Mouse (Mus musculus) yolk sac, embryonic 10.5 days (tissue): ENCODE measurements around the gene Kif16b.

Experiments used
- DNase-seq: peaks from one replicate; pipeline ENCODE4 v3.0.0-alpha.2; 2017; ENCODE audit warnings: low spot score

Gene Kif16b

DNA sequence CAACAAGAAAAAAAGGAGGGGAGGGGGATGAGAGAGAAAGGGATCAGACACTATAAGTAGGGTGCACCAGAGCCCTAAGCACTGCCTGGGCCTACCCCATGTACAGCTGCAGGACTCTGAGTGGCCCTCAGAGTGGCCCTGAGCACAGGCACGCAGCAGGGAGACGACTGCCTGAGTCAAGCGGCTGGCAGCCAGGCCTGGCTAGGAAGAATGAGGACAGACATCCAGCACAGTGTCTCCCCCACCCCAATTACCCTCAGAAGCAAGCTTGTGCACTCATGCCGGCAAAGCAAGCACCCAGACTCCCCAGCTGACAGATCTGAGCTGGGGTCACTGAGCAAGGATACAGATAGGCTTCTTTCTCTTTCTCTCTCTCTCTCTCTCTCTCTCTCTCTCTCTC is 25.4 kb downstream of the Kif16b start:
- no peak for DNase-seq

DNA sequence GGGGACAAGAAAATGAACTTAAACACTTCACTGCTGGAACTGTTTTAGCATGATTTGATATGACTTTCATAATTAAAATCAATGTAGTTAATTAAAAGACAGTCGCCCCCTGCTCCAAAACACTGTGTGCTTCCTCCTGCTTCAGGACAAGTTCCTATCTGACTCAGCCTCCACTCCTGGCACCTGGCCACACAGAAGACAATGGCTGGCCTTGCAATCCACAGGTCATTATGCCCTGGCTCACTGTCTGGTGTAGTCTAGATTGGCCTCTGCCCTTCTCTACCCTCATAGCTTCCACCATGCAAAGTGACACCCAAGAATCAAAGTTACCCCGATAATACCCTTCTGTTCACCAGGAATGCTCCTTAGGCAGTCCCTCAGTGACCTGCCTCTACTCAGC is 26.8 kb downstream of the Kif16b start:
- DNase-seq = no peak

DNA sequence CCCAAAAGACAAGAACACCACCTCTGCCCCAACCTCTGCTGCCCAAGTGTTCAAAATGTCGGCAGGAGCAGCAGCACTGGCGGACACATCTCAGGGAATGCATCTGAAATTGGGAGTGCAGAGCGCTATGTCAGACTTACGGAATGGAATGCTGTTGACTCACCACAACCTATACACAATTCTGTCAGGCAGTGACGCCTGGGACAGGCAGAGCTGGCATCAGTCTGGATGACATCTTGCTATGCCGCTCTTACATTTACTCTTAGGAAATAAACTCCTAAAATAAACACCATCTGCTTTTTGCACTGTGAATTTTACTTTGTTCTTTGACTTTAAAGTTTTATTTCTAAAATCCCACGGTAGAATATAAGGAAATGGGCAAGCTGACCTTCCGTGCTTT is 31.3 kb downstream of the Kif16b start:
- no peak for DNase-seq

DNA sequence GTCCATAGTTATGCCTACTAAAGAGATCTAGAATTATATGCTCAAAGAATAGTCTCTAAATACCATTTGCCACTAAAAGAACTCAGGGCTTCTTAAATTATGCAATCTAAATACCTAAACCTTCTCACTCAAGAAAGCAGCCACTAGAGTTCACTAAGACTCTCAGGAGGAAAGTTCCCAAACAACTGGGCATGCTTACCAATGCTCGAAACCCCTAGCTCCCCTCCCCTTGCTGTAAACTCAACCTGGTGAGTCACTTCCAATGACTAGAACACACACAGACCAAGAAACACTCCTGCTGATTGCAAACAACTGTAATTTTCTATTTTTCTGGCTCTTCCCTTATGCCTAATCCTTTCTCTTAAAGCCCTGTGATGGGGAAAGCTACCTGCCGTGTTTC is 33.9 kb downstream of the Kif16b start:
- no peak for DNase-seq

DNA sequence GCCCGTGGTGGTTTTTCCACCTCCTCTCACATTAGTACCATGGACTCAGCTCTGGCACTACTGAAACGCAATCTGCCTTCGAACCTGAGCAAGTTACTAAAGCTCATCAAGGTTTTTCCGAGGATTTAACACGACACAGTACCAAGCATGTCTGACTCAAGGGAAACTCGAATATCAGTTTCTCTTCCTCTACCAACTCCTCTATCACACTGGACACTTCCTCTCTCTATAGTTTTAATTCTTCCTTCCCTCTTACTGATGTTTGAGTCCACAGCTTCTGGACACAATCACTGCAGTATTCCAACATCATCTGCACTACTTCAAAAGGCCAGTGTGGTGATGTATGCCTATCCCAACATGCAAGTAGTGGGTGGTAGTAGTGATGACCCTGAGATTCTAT is 40.3 kb downstream of the Kif16b start:
- DNase-seq = no peak

DNA sequence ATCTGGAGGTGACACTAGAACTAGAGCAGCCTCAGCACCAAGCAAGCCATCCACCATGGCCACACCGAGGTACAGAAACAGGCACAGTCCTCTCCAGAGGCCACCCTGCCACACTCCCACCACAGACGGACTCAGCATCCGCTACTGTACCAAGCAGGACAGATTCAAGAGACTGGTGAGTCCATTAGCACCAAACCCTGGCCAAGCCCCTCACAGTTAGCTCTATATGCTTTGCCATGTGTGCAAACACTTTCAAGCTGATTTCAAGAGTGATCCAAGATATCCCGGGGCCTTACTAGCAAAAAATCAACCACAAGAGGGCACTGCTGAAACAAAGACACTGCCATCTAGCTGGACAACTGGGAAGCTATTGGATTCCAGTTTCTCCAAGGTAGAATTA is 41.9 kb downstream of the Kif16b start:
- no peak for DNase-seq

DNA sequence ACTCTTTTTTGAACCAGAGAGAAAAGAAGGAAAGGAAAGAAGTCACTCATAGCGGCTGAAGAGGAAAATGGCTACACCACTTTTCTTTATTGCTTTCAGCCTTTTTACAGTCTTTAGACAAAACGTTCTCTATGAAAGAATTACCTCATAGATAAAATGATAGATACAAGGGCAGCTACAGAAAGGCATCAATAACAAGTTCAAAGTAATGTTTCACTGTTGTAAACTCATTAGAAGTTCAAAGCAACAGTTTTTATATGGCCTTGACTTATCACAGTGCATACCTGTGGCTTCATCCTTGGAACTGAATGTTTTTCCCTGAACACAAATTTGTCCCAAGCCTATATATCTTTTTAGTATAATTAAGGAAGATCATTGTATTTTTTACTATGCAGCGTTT is 62.6 kb downstream of the Kif16b start:
- DNase-seq = no peak

DNA sequence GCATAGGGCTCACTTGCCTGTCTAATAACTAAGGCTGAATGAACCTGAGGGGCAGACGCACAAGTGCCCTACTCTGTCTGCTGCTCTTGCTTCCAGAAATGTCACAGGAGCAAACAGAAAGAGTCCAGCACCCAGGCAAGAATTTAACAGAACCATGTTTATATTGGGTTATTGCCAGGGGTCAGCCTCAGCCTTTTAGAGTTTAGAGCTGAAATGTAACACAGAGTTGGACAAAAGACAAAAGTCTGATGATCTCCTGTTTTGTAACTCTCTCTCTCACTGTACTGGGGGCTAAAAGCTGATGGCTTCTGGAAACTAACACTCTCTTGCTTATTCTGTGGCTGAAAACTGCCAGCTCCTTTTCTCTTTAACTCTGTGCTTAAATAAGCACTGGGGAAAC is 63.2 kb downstream of the Kif16b start:
- no peak for DNase-seq

DNA sequence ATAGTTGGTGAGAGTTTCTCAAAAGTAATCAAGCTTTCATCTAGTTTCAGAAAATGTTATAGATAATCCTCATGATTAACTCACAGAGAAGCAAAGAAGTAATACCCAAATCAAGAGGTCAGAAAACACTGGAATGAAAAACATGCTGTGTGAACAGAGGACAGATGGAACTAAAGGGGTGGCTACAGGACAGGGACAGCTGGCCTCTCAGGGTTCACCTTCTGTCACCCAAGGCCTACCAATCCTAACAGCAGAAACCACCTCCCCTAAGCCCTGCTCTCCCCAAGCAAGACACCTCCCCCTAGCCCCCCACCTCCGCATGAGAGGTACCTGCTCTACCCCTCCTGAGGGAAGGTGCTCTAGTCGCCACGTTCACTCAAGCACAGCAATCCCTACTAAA is 66.6 kb downstream of the Kif16b start:
- no peak for DNase-seq

DNA sequence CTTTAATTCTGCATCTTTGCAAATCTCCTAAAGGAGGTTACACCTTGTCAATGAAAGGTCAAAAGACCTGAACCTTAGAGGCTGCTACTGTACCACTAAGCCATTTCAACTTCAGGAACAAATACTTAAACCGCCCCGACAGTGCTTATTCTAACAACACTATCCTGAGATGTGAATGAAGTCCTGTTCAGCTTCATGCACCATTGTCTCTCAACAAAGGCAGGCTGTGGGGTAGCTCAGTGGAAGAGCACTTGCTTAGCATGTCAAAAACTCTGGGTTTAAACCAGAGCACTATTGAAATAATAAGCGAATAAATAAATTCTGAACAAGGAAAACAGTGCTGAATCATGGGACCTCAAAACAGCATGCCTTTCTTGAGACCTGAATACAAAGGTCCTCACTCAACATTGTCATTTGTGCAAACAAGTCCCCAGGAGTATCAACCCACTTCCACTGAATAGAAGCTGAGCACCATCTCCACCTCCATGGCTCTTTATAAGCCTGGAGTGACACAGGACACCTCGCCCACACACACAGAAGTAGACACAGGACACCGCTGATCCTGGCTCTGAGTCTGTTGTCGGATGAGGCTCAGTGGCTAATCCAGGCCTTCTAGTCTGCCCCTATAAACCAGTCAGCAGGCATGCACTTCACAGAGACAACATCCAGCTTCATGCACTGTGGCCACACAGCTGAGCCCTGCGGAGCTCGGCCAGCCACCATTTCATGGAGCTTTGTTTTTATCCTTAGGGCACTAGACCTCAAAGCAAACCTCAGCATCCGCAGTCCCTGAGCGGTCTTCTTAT is 68.5 kb downstream of the Kif16b start:
- DNase-seq = no peak

DNA sequence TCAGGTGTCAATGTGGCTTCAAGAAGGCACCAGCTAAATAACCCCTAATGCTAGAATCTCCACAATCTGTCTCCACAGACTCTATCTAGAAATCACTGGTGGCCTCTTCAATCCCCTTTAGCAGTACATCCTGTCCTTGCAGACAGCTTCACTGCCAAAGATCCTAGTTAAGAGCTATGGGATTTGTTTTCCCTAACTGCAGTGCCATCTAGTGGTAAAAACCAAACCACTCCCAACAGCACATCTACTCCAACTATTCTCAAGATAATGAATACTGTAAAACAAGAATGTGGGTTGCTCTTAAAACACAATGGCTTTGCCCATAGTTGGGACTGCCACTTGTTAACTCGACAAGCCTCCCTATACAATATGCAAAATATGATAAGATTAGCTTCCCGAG is 88.3 kb downstream of the Kif16b start:
- peak; percentile 37 for DNase-seq

DNA sequence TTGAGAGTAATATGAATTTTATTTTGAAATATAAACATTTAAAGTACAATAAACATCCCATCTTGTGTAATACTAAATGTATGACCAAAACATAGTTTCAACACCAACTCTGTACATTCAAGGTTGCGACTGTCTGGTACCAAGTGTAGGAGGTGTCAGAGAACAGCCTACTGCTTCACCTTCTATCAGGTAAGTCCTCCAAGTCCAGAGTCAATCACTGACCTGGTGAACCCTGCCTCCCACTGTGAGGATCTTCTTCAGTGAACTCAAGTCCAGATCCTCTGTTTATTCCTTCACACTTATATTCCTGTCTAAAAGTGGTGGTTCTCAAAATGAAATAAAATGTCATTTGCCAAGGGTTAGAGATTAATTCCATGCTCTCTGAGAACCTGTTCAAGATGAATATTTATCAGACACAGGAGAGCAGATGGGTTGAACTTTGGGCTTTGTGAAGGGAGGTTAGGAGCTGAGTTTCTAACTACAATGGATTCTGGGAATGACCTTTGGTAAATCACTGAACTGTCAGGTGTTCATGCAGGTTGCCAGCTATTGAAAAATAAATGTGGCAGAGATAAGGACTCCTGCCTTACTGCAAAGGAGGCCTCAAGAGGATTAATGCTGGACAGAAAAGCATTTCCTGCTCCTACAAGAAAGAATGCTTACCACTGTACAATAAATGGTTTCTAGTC is 97.4 kb downstream of the Kif16b start:
- DNase-seq = peak; percentile 42

DNA sequence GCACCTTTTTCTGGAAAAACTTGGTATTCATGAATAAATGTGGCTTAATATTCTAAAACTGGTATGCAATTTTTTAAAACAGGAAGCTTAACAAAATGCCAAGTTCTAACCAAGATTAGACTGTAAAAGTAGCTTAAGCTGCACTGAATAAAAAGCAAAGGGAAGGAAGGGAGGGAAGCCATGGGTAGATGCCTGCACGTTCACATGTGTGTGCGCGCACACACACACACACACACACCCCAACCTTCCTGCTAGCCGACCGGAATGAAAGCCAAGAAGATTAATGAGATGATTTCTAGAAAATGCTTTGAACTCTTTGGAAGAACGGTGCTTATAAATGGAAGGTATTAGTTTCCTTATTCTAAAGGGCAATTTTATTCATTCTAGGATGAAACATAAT is 104.0 kb downstream of the Kif16b start:
- no peak for DNase-seq

DNA sequence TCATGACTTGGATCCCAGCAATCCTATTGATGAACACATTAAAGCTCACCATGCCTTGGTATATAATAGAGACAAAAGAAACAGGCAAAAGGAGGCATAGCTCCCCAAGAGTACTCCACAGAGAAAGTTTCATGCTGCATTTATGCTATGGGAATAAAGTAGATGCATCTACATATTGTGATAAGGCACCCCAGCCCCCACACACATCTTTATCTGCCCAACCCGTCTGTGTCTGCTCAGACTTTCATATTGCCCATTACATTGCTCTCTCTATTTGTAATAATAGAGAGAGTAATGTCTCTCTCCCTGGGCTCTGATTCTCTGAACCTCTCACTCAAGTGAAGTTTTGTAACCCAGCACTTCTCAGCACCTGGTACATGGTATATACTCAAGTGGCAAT is 126.0 kb downstream of the Kif16b start:
- no peak for DNase-seq

DNA sequence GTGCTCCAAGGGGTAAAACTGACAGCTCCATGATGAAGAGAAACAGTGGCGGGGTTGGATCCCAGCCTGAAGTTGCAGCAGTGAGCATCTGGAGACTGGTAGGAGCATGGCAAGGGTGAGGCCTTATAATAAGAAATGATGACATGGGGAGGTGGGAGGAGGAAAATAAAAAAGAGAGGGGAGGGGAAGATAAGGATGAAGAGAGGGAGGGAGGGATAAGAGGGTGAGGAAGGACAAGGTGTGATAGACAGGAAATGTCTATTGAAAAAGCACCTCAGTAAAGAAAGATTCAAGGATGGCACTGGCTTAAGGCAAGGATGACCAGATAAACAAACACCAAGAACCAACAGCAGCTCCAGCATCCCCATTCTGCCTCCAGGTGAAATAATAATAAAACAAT is 126.6 kb downstream of the Kif16b start:
- DNase-seq = no peak

DNA sequence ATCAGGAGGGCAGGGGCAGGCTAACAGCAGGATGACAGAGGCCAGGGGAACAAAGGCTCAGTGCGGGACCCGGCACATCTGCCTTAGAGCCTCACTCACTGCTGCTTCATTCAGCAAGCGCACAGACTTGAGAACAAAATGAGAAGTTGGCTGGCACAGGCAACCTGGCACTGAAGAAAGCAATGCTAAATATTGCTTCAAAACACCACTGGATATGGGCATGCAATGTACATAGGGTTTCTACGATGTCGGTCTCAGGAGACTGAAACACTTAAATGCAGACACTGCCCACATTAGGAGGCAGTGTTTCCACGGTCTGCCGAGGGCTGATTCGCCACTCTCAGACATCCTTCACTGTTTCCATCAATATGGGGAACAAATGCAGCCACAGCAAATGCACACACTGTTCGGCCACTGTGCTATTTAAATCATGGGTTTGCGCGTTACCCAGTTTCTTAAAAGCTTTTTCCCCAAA is 131.6 kb downstream of the Kif16b start:
- no peak for DNase-seq

DNA sequence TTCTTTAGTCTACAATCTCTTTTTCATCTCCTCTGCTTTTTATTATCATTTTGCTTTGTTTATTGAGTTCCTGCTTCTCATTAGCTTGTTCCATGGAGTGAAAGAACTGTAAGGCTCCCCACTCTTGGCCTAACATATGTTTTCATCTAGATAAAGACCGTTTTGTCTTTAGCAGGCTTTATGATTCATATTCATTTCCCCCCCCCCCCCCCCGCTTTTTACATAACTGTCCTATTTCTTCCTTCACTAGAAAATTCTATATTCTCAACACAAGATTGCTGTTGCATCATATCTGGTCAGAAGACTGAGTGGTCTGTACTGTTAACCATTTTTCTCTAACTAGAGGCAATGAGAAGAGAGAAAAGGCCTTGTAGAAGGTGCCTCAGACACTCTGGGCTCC is 137.1 kb downstream of the Kif16b start:
- DNase-seq = no peak

DNA sequence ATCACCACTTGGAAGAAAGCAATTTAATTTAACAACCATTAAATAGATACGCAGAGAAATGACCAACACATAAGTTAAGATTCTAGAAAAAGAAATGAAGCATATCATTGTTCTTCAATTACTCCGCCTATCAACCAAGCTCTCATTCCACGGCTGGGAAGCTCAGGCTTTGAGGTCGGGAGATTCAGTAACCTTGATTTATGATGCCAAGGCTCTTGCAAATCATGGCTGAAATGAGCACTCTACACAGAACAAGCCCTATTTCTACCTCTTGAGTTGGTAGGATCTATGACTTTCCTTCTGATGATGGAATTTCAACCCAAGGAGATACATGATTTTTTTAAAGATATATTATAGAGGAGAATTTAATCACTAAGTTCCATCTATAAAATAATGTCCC is 140.5 kb downstream of the Kif16b start:
- DNase-seq = no peak

DNA sequence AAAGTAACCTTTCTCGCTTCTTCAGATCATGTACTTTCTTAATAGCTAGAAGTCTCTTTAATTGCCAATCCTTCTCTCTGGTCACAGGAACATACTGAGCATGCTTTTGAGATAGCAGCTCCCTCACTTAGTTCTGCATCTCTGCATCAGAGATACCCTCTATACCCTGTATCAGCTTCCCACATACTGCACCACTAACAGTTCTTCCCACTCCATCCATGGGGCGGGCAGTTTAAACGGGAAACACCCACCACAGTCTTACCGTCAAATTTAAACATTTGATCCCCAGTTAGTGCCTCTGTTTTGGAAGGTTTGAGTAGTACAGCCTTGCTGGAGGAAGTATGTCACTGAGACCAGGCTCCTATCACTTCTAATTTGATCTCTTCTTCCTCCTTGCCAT is 142.1 kb downstream of the Kif16b start:
- no peak for DNase-seq

DNA sequence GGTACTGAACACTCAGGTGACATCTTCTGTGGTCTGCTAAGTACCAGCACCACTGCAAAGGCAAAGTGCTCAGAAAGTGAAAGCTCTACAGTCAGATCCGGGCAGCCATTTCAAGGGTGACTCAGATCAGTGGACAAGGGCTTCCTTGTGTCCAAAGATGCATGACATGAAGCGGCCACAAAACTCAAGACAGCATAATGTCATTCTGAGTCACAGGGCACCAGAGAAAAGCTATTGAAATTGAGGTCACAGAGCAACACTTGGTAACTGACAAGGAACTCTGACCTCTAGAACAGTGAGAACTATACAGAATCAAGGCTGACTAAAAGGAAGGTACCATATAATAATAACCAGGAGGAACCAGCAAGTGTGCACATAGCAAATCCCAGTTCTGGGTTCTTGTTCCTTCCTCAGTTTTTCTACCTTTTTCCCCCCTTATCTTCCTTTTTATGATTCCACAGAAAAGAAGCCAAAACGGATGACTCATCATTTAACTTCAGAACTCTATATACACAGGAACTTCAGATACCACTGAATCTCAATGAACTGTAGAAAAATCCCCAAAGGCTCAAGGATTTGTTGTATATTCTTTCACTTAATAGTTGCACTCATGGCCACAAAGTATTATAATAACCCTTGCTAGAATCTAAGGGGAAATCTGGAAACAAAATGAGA is 143.1 kb downstream of the Kif16b start:
- no peak for DNase-seq

DNA sequence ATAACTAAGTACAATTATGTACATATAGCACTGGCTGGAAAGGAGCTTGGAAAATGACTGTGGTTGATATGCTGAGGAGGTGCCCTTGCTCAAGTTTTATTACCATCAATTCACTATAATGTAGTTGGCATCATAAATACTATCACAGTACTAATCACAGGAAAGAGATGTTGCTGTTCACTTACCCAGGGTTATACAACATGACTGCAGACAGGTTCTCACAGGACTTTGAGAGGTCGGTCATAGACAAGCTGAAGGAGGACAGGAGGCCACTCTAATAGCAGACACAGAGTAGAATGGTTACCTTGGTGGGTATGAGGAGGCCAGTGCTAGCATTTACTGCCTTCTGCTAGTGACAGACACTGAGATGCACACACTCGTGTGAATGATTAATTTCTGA is 162.0 kb downstream of the Kif16b start:
- DNase-seq = no peak

DNA sequence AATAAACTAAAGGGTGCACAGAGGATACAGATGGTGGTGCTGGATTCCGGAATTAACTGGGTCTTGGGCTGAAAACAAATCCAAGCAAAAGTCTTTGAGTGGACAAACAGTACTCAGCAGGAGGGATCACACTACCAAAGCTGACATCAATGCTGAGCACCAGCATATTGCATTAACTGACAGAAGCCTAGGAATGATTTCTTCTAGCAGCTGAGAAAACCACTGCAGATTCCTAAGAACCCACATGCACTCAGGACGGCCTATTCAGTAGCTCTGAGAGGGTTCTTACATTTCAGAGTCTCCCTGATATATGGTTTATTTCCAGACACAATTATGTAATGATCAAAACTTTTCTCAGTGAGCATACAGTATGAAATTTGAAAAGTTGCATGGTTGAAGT is 162.8 kb downstream of the Kif16b start:
- no peak for DNase-seq

DNA sequence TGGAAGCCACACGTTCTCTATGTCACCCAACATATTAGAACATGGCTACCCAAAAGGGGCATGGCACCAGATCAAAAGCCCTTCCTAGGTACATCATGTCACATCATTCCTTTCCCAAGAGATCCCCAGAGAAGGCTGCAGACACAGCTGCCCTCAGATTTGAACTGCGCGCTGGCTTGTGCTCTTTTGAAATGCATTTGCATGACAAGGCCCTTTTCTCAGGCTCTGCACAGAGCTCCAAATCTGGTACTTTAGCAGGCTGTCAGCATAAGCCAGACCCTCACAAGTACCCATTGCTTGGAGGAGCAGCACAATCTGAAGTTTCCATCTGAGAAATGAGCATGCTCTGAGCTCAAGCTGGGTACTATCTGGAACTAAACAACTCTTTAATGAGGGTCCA is 165.6 kb downstream of the Kif16b start:
- no peak for DNase-seq
